Mouse (Mus musculus): ENCODE measurements around the gene Smad5.

The Smad5 gene

GRCm38 (mm10) chr13:56701924-56702323, 886 bp upstream of the Smad5 start:
- no peak for DNase-seq (ENCODE audit: low spot score in 2 of 2)

GRCm38 (mm10) chr13:56703222-56703870, 536 bp downstream of the Smad5 start:
- peak; percentile 35 to 48 for DNase-seq (ENCODE audit: low spot score in 2 of 2)

GRCm38 (mm10) chr13:56703871-56704321, 1.1 kb downstream of the Smad5 start:
- no peak for DNase-seq (ENCODE audit: low spot score in 2 of 2)

- no peak for DNase-seq (ENCODE audit: low spot score in 2 of 2)
Measured at GRCm38 (mm10) chr13:56704596-56704995, 1.8 kb downstream of the Smad5 start.

- DNase-seq (ENCODE audit: low spot score in 2 of 2) = no peak
Measured at GRCm38 (mm10) chr13:56707111-56707510, 4.3 kb downstream of the Smad5 start.

GRCm38 (mm10) chr13:56707606-56708005, 4.8 kb downstream of the Smad5 start:
- no peak for DNase-seq (ENCODE audit: low spot score in 2 of 2)

GRCm38 (mm10) chr13:56710620-56711019, 7.8 kb downstream of the Smad5 start:
- no peak for DNase-seq (ENCODE audit: low spot score in 2 of 2)

- DNase-seq (ENCODE audit: low spot score in 2 of 2) = no peak
Measured at GRCm38 (mm10) chr13:56712221-56712620, 9.4 kb downstream of the Smad5 start.

GRCm38 (mm10) chr13:56726551-56726950, 23.7 kb downstream of the Smad5 start:
- DNase-seq (ENCODE audit: low spot score in 2 of 2) = peak in 1 of 2 experiments; percentile 39

GRCm38 (mm10) chr13:56729046-56729445, 26.2 kb downstream of the Smad5 start:
- no peak for DNase-seq (ENCODE audit: low spot score in 2 of 2)

GRCm38 (mm10) chr13:56734617-56735016, 31.8 kb downstream of the Smad5 start:
- no peak for DNase-seq (ENCODE audit: low spot score in 2 of 2)

- peak; percentile 13 to 34 for DNase-seq (ENCODE audit: low spot score in 2 of 2)
Measured at GRCm38 (mm10) chr13:56735212-56735875, 32.5 kb downstream of the Smad5 start.

GRCm38 (mm10) chr13:56739556-56739955, 36.7 kb downstream of the Smad5 start:
- no peak for DNase-seq (ENCODE audit: low spot score in 2 of 2)

GRCm38 (mm10) chr13:56740496-56740895, 37.7 kb downstream of the Smad5 start:
- no peak for DNase-seq (ENCODE audit: low spot score in 2 of 2)

- no peak for DNase-seq (ENCODE audit: low spot score in 2 of 2)
Measured at GRCm38 (mm10) chr13:56741691-56742090, 38.9 kb downstream of the Smad5 start.

GRCm38 (mm10) chr13:56742325-56742901, 39.6 kb downstream of the Smad5 start:
- DNase-seq (ENCODE audit: low spot score in 2 of 2) = no peak

GRCm38 (mm10) chr13:56746739-56747532, 44.1 kb downstream of the Smad5 start:
- DNase-seq (ENCODE audit: low spot score in 2 of 2) = no peak

- no peak for DNase-seq (ENCODE audit: low spot score in 2 of 2)
Measured at GRCm38 (mm10) chr13:56747554-56747953, 44.7 kb downstream of the Smad5 start.

- DNase-seq (ENCODE audit: low spot score in 2 of 2) = no peak
Measured at GRCm38 (mm10) chr13:56749377-56749776, 46.6 kb downstream of the Smad5 start.

- DNase-seq (ENCODE audit: low spot score in 2 of 2) = no peak
Measured at GRCm38 (mm10) chr13:56751774-56752173, 49.0 kb downstream of the Smad5 start.

- DNase-seq (ENCODE audit: low spot score in 2 of 2) = no peak
Measured at GRCm38 (mm10) chr13:56752474-56753191, 49.8 kb downstream of the Smad5 start.

Data from frontal cortex, postnatal 36 days (tissue).